Mouse (Mus musculus) myocyte (in vitro differentiated cells): ENCODE results near the gene Sh3kbp1.

Source experiments
- POLR2A ChIP-seq: IDR thresholded peaks from one replicate; pipeline ENCODE4 v1.6.1; 2011; ENCODE audit warnings: low read depth, mild to moderate bottlenecking, control low read depth, moderate library complexity; ENCODE audit not compliant: insufficient read length
- TCF12 ChIP-seq: IDR thresholded peaks from one replicate; pipeline ENCODE4 v1.6.1; 2011; ENCODE audit warnings: mild to moderate bottlenecking, control low read depth; ENCODE audit not compliant: poor library complexity, insufficient read depth, severe bottlenecking

DNA sequence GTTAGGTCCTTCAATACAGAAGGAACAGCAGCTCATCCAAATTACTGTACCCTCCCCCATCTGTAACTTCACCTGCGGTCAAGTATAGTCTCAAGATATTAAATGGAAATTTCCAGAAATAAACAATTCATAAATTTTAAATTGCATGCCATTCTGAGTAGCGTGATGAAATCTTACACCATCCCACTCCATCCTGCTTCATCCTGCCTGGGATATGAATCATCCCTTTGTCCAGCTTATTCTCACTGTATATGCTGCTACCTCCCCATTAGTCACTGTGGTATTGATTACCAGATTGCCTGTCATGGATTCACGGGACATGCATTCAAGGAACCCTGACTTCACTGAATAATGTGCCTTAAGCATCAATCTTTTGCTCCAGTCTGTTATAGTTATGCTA, 104.3 kb downstream of the Sh3kbp1 start:
- TF ChIP-seq TCF12 (no peak), POLR2A (no peak)
